ENCODE assay signal across 21 mouse cellular contexts in genomic region chr11:52280566-52281455, GRCm38 (mm10). TPM values are rescaled to one million over a fixed set of nuclear protein-coding genes. Genes with fewer than 3 reads are reported as not detected.
DNase-seq lines count a peak whose midpoint lies in the region; ATAC-seq and TF ChIP-seq lines count a peak whose summit lies in the region.
"Had no signal": no experiment of that assay in that cellular context is flagged by ENCODE, and none has a peak within 500 bp of the region (broad histone marks: within the 10 kb centered on the region; RNA-seq: fewer than 3 reads in every experiment).

No protein-coding gene starts in this region.

- no peak for TF ChIP-seq POLR2A in spleen, adult 2 months (IDR thresholded peaks at IDR 0.05; ENCODE audit: low read depth, low read length)

- H3K4me3 ChIP-seq in heart, embryonic 16.5 days (ENCODE audit: low read length), result peak overlapping the region; percentile 76
- H3K4me3 ChIP-seq in heart, embryonic 12.5 days, result no peak overlapping the region
- peak overlapping the region; percentile 73 for H3K4me3 ChIP-seq in spleen, adult 2 months (ENCODE audit: extremely low read depth, insufficient read depth, insufficient read length)
- H3K4me3 ChIP-seq in liver, postnatal 0 days (ENCODE audit: low read depth, low read length), result no peak overlapping the region
- H3K4me3 ChIP-seq in forebrain, embryonic 14.5 days (ENCODE audit: low read depth, low read length), result no peak overlapping the region
- H3K4me3 ChIP-seq: embryonic facial prominence, embryonic 12.5 days; heart, embryonic 10.5 days; neural tube, embryonic 12.5 days had no signal

- no peak for ATAC-seq in heart, embryonic 16.5 days (replicated peaks; ENCODE audit: extremely low read depth, insufficient read depth, low FRiP score)
- ATAC-seq in heart, embryonic 12.5 days (ENCODE audit: insufficient number of reproducible peaks, low FRiP score), result no peak
- ATAC-seq in liver, postnatal 0 days, result no peak
- ATAC-seq in forebrain, embryonic 14.5 days, result no peak
- ATAC-seq: midbrain, embryonic 16.5 days; Patski had no signal

- H3K9ac ChIP-seq in heart, embryonic 16.5 days (ENCODE audit: low read length), result peak overlapping the region; percentile 14; the same call in 1 of the 2 replicates
- H3K9ac ChIP-seq in heart, embryonic 12.5 days, result no peak overlapping the region
- H3K9ac ChIP-seq in liver, postnatal 0 days (replicated peaks), result no peak overlapping the region
- no peak overlapping the region for H3K9ac ChIP-seq in forebrain, embryonic 14.5 days (ENCODE audit: low read length)
- H3K9ac ChIP-seq: embryonic facial prominence, embryonic 12.5 days; neural tube, embryonic 12.5 days had no signal

- H3K27ac ChIP-seq in heart, embryonic 16.5 days (ENCODE audit: low read length), result peak overlapping the region; percentile 12; the same call in 1 of the 2 replicates
- H3K27ac ChIP-seq in heart, embryonic 12.5 days (ENCODE audit: poor library complexity, severe bottlenecking), result no peak overlapping the region
- peak overlapping the region; percentile 92 for H3K27ac ChIP-seq in spleen, adult 2 months (ENCODE audit: insufficient read depth, low read length)
- no peak overlapping the region for H3K27ac ChIP-seq in liver, postnatal 0 days (ENCODE audit: low read depth)
- H3K27ac ChIP-seq in forebrain, embryonic 14.5 days (ENCODE audit: low read depth, low read length), result no peak overlapping the region
- H3K27ac ChIP-seq: embryonic facial prominence, embryonic 12.5 days; forebrain, embryonic 10.5 days; heart, embryonic 10.5 days; hindbrain, embryonic 10.5 days; neural tube, embryonic 12.5 days had no signal

- no peaks in the 10 kb centered on the region for H3K36me3 ChIP-seq in heart, embryonic 16.5 days (ENCODE audit: control insufficient read depth, insufficient read depth)
- 0 out of 2 replicates have a peak, but pooled peaks cover 7% of the 10 kb centered on the region for H3K36me3 ChIP-seq in heart, embryonic 12.5 days
- no peaks in the 10 kb centered on the region; the same call in 1 of the 2 replicates for H3K36me3 ChIP-seq in spleen, adult 2 months (ENCODE audit: control insufficient read depth, insufficient read depth, low read length)
- no peaks in the 10 kb centered on the region for H3K36me3 ChIP-seq in liver, postnatal 0 days (replicated peaks; ENCODE audit: insufficient read depth, low read length)
- H3K36me3 ChIP-seq in forebrain, embryonic 14.5 days (ENCODE audit: control insufficient read depth, insufficient read depth, low read length), result no peaks in the 10 kb centered on the region
- H3K36me3 ChIP-seq: embryonic facial prominence, embryonic 12.5 days; neural tube, embryonic 12.5 days had no signal

- TF ChIP-seq CTCF in spleen, adult 2 months (IDR thresholded peaks at IDR 0.05; ENCODE audit: extremely low read depth, insufficient read depth, insufficient read length, insufficient replicate concordance), result no peak
- TF ChIP-seq CTCF in liver, postnatal 0 days (IDR thresholded peaks at IDR 0.05; ENCODE audit: low read depth), result no peak

- peaks cover 16% of the 10 kb centered on the region for H3K27me3 ChIP-seq in heart, embryonic 16.5 days (ENCODE audit: control insufficient read depth, insufficient read depth, low read length)
- H3K27me3 ChIP-seq in heart, embryonic 12.5 days (replicated peaks), result peaks cover 8% of the 10 kb centered on the region
- H3K27me3 ChIP-seq in spleen, adult 2 months (ENCODE audit: control insufficient read depth, insufficient read depth, low read length), result peaks cover 10% of the 10 kb centered on the region
- H3K27me3 ChIP-seq in liver, postnatal 0 days (ENCODE audit: insufficient read depth, low read length), result peaks cover 28% of the 10 kb centered on the region
- peaks cover 21% of the 10 kb centered on the region; the same call in 1 of the 2 replicates for H3K27me3 ChIP-seq in forebrain, embryonic 14.5 days (replicated peaks; ENCODE audit: control insufficient read depth, insufficient read depth, low read length)

- H3K9me3 ChIP-seq in heart, embryonic 16.5 days (replicated peaks; ENCODE audit: control insufficient read depth, low read length), result no peaks in the 10 kb centered on the region
- H3K9me3 ChIP-seq in heart, embryonic 12.5 days (replicated peaks), result no peaks in the 10 kb centered on the region
- H3K9me3 ChIP-seq in liver, postnatal 0 days (ENCODE audit: low read length), result no peaks in the 10 kb centered on the region
- H3K9me3 ChIP-seq in forebrain, embryonic 14.5 days (replicated peaks; ENCODE audit: control insufficient read depth, low read length), result no peaks in the 10 kb centered on the region
- H3K9me3 ChIP-seq: embryonic facial prominence, embryonic 12.5 days; forebrain, embryonic 10.5 days; heart, embryonic 10.5 days; hindbrain, embryonic 10.5 days; neural tube, embryonic 12.5 days had no signal

- no peak for DNase-seq in spleen, adult 2 months (ENCODE audit: low read depth in 1 of 2, low spot score in 2 of 2)
- DNase-seq in spleen, adult 18-20 months, result no peak
- DNase-seq in thymus, postnatal 0 days (ENCODE audit: low spot score), result peak; percentile 43
- DNase-seq in liver, postnatal 0 days, result no peak
- DNase-seq in forebrain, embryonic 14.5 days (ENCODE audit: low spot score), result no peak
- DNase-seq: adrenal gland, postnatal 36 days; cerebellum, adult 8-10 months; gastrocnemius, postnatal 36 days; kidney, adult 9 months; layer of hippocampus, postnatal 36 days; liver; lung, adult 18-20 months had no signal

- H3K4me2 ChIP-seq in heart, embryonic 16.5 days (ENCODE audit: low read depth, low read length), result 0 out of 2 replicates have a peak overlapping the region, but pooled peaks have one; percentile 11
- H3K4me2 ChIP-seq in heart, embryonic 12.5 days, result no peak overlapping the region
- H3K4me2 ChIP-seq in liver, postnatal 0 days (ENCODE audit: low read depth, low read length), result no peak overlapping the region
- no peak overlapping the region for H3K4me2 ChIP-seq in forebrain, embryonic 14.5 days (ENCODE audit: low read length)
- H3K4me2 ChIP-seq: embryonic facial prominence, embryonic 12.5 days; neural tube, embryonic 12.5 days had no signal

- TF ChIP-seq EP300 in liver, postnatal 0 days (IDR thresholded peaks at IDR 0.05; ENCODE audit: low read depth), result no peak

- WGBS in heart, embryonic 16.5 days, result 89% methylated on average over 11 of the region's 11 CpGs
- 87% methylated on average over 11 of the region's 11 CpGs for WGBS in heart, embryonic 12.5 days
- WGBS in spleen, adult 2 months, result 82% methylated on average over 11 of the region's 11 CpGs
- WGBS in liver, postnatal 0 days (ENCODE audit: insufficient replicate concordance), result 85% methylated on average over 11 of the region's 11 CpGs
- WGBS in forebrain, embryonic 14.5 days, result 88% methylated on average over 11 of the region's 11 CpGs

- H3K4me1 ChIP-seq in heart, embryonic 16.5 days (ENCODE audit: control insufficient read depth, insufficient read depth, low read length), result peaks cover 15% of the 10 kb centered on the region
- H3K4me1 ChIP-seq in heart, embryonic 12.5 days (replicated peaks), result peaks cover 25% of the 10 kb centered on the region
- peaks cover 11% of the 10 kb centered on the region; the same call in 1 of the 2 replicates for H3K4me1 ChIP-seq in spleen, adult 2 months (ENCODE audit: control insufficient read depth, insufficient read depth, insufficient read length)
- peaks cover 18% of the 10 kb centered on the region for H3K4me1 ChIP-seq in liver, postnatal 0 days (ENCODE audit: insufficient read depth)
- peaks cover 5% of the 10 kb centered on the region; the same call in 1 of the 2 replicates for H3K4me1 ChIP-seq in forebrain, embryonic 14.5 days (ENCODE audit: control insufficient read depth, insufficient read depth, low read length)

RNA-seq across cellular contexts. Expression of gene Tcf7, which starts 2.0 kb away (rescaled TPM):
- polyA plus RNA-seq in heart, embryonic 16.5 days (2015; fragmentation: Nextera tagmentation; extraction: Ambion mirVana), result 29.0 and 65.0 TPM in 2 replicates
- 6.3 and 6.5 TPM in 2 replicates for polyA plus RNA-seq in heart, embryonic 12.5 days (2016; fragmentation: Nextera tagmentation; extraction: Ambion mirVana)
- polyA plus RNA-seq in spleen, adult 2 months (2012; rRNA removed), result 139 and 165 TPM in 2 replicates
- 1,084 and 1,272 TPM in 2 replicates for polyA plus RNA-seq in thymus, postnatal 0 days (2015; fragmentation: Nextera tagmentation; extraction: Ambion mirVana)
- polyA plus RNA-seq in liver, postnatal 0 days (2015; fragmentation: Nextera tagmentation; extraction: Ambion mirVana), result 1.4 and 1.5 TPM in 2 replicates
- polyA plus RNA-seq in forebrain, embryonic 14.5 days (2014; fragmentation: Nextera tagmentation; extraction: Ambion mirVana), result 2.6 and 4.0 TPM in 2 replicates

RNA-seq across cellular contexts. Expression of gene Skp1a, which starts 49.0 kb away (rescaled TPM):
- polyA plus RNA-seq in heart, embryonic 16.5 days (2015; fragmentation: Nextera tagmentation; extraction: Ambion mirVana), result 476 and 507 TPM in 2 replicates
- polyA plus RNA-seq in heart, embryonic 12.5 days (2016; fragmentation: Nextera tagmentation; extraction: Ambion mirVana), result 530 and 532 TPM in 2 replicates
- polyA plus RNA-seq in spleen, adult 2 months (2012; rRNA removed), result 4.5 and 6.3 TPM in 2 replicates
- 1,041 and 1,103 TPM in 2 replicates for polyA plus RNA-seq in thymus, postnatal 0 days (2015; fragmentation: Nextera tagmentation; extraction: Ambion mirVana)
- 289 and 296 TPM in 2 replicates for polyA plus RNA-seq in liver, postnatal 0 days (2015; fragmentation: Nextera tagmentation; extraction: Ambion mirVana)
- 1,258 and 1,335 TPM in 2 replicates for polyA plus RNA-seq in forebrain, embryonic 14.5 days (2014; fragmentation: Nextera tagmentation; extraction: Ambion mirVana)

Comparison
In these comparisons a context has a peak if more than half of its experiments do, and no peak if none do; other contexts are left out.
1. H3K27ac ChIP-seq: peak in heart, embryonic 16.5 days (single experiment) and spleen, adult 2 months (single experiment); none in heart, embryonic 12.5 days (single experiment), liver, postnatal 0 days (single experiment) and forebrain, embryonic 14.5 days (single experiment).
2. H3K4me3 ChIP-seq: peak in heart, embryonic 16.5 days (single experiment) and spleen, adult 2 months (single experiment); none in heart, embryonic 12.5 days (single experiment), liver, postnatal 0 days (single experiment) and forebrain, embryonic 14.5 days (single experiment).
3. RNA of gene Skp1a, which starts 49.0 kb away (polyA plus RNA-seq): 1,258 to 1,335 TPM in forebrain, embryonic 14.5 days, 1,041 to 1,103 TPM in thymus, postnatal 0 days, 530 to 532 TPM in heart, embryonic 12.5 days, 476 to 507 TPM in heart, embryonic 16.5 days and 289 to 296 TPM in liver, postnatal 0 days; 4.5 to 6.3 TPM in spleen, adult 2 months; every median in the first group is over 10 times any median in the second.